Mouse (Mus musculus) ES-Bruce4 (cell line): Measurements from ENCODE around the gene Trpv6. TPM values are rescaled to one million over a fixed set of nuclear protein-coding genes. Genes with fewer than 3 reads are reported as not detected.
A peak's percentile ranks its signal among the peaks of the same experiment; 100 is the strongest.

Experiments
- H3K27ac ChIP-seq: 2 replicates; pipeline ENCODE4 v1.5.1; 2012; ENCODE audit warnings: low read length, inconsistent platforms; ENCODE audit not compliant: insufficient read depth
- H3K27me3 ChIP-seq: 2 replicates; pipeline ENCODE4 v1.6.1; 2012; ENCODE audit warnings: mild to moderate bottlenecking, low read length, inconsistent platforms; ENCODE audit not compliant: control insufficient read depth, poor library complexity, insufficient read depth, severe bottlenecking
- H3K36me3 ChIP-seq: 2 replicates; pipeline ENCODE4 v1.6.1; 2012; ENCODE audit warnings: inconsistent platforms, mild to moderate bottlenecking, low read length, moderate library complexity; ENCODE audit not compliant: control insufficient read depth, poor library complexity, insufficient read depth, severe bottlenecking
- H3K4me1 ChIP-seq: one replicate; pipeline ENCODE4 v1.8.1; 2011; ENCODE audit warnings: low read length; ENCODE audit not compliant: control insufficient read depth, insufficient read depth
- H3K4me3 ChIP-seq: 2 replicates; pipeline ENCODE4 v1.5.1; 2011; ENCODE audit warnings: low read depth, mild to moderate bottlenecking, low read length
- H3K9ac ChIP-seq: 2 replicates; pipeline ENCODE4 v1.6.1; 2012; ENCODE audit warnings: low read depth, mild to moderate bottlenecking, inconsistent platforms; ENCODE audit not compliant: poor library complexity, severe bottlenecking
- H3K9me3 ChIP-seq: replicated peaks from 2 replicates; pipeline ENCODE4 v1.6.1; 2012; ENCODE audit warnings: mild to moderate bottlenecking, low read length, inconsistent platforms; ENCODE audit not compliant: control insufficient read depth, poor library complexity, insufficient read depth, severe bottlenecking
- CTCF ChIP-seq: IDR thresholded peaks from one replicate; pipeline ENCODE4 v1.8.1; 2011; ENCODE audit warnings: low read depth, low read length
- EP300 ChIP-seq: IDR thresholded peaks from 2 replicates; pipeline ENCODE4 v1.6.1; 2011; ENCODE audit warnings: low read depth, low read length; ENCODE audit not compliant: insufficient read depth
- POLR2A ChIP-seq: IDR thresholded peaks from one replicate; pipeline ENCODE4 v1.8.1; 2011; ENCODE audit warnings: low read length; ENCODE audit not compliant: insufficient read depth
- polyA plus RNA-seq: library from polyadenylated mRNA; stranded (reverse); fragments of >200 nt; gene quantifications from 2 replicates; pipeline ENCODE4 v1.2.4, GENCODE M21; 2011; ENCODE audit warnings: low read depth; ENCODE audit not compliant: missing spikeins, insufficient read depth, insufficient read length

Gene Trpv6
- polyA plus RNA-seq, 1 experiment = not detected

DNA sequence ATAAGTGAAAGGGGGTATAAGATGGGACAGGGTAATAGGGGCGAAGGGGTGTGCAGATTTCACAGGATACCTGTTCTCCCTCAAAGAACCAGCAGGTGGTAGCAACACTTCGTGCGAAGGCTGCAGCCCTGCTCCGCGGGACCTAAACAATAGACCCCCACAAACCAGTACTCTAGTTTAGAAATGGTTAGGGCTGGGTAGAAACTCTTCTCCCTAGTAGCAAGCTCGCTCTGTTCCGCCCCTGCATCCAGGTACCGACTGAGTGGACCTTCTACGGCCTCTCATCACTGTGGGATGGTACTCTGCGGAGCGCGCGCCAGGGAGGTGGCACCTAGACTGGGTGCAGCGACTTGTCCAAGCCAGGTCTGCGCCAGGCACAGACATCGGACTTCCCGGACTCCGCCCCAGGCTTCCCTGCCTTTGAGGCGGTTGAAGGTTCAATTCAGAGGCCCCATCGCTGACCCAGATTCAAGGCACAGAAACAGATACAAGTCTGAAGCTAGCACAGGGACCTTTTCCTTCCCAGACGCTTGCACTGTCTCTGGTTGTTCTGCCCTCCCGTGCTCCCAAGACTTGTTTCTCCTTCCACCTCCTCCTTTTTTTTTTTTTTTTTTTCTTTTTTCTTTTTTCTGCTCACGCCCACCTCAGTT lies 31.7 kb downstream of the Trpv6 start:
- Histone ChIP-seq H3K27me3 (no peaks in the 10 kb centered on the region), H3K36me3 (no peaks in the 10 kb centered on the region), H3K27ac (no peak overlapping the region), H3K9ac (peak overlapping the region; percentile 82), H3K9me3 (no peaks in the 10 kb centered on the region), H3K4me3 (peak overlapping the region; percentile 79), H3K4me1 (no peaks in the 10 kb centered on the region)
- TF ChIP-seq EP300 (no peak), POLR2A (no peak), CTCF (peak; percentile 78)

DNA sequence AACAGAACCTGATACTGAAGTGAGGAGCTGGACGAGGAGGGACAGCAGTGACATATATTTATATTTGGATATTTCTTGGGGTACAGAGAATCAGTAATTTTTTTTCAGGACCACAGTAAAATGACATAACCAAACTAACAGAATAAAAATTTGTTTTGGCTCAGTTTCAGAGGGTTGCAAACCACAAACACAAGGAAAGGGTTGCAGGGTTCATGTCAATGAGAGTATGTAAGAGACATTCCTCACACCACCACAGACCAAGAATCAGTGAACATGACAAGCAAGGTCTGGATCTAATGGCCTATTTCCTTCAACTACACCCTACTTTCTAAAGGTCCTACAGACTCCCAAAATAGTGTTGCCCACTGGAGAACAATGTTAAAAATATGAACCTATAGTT lies 54.0 kb downstream of the Trpv6 start:
- Histone ChIP-seq H3K9ac (no peak overlapping the region), H3K36me3 (no peaks in the 10 kb centered on the region), H3K9me3 (peaks cover 4% of the 10 kb centered on the region), H3K27ac (no peak overlapping the region), H3K4me3 (no peak overlapping the region), H3K4me1 (no peaks in the 10 kb centered on the region), H3K27me3 (no peaks in the 10 kb centered on the region)
- TF ChIP-seq CTCF (no peak), EP300 (no peak), POLR2A (no peak)

DNA sequence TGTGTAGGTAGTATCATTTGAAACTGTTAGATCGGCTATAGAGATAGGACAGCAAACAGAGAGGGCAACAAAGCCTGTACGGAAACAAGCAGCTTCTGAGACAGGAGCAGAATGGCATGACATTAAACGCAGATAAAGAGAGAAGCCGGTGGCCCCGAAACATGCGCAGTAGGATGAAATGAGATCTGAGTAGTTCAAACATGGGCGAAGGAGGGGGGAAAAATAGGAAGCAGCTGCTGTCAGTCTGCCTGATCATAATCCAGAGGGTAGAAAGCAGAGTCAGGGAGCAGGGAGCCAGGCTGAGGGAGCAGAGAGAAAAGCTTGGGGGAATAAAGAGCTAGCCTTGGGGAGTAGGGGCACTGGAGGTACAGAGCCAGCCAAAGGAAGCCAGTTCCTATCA lies 54.9 kb downstream of the Trpv6 start:
- H3K27me3 ChIP-seq = no peaks in the 10 kb centered on the region
- H3K27ac ChIP-seq = no peak overlapping the region
- H3K9ac ChIP-seq = no peak overlapping the region
- H3K9me3 ChIP-seq = peaks cover 4% of the 10 kb centered on the region
- TF ChIP-seq CTCF = no peak
- TF ChIP-seq POLR2A = no peak
- no peak for TF ChIP-seq EP300
- no peak overlapping the region for H3K4me3 ChIP-seq
- no peaks in the 10 kb centered on the region for H3K36me3 ChIP-seq
- H3K4me1 ChIP-seq = no peaks in the 10 kb centered on the region

DNA sequence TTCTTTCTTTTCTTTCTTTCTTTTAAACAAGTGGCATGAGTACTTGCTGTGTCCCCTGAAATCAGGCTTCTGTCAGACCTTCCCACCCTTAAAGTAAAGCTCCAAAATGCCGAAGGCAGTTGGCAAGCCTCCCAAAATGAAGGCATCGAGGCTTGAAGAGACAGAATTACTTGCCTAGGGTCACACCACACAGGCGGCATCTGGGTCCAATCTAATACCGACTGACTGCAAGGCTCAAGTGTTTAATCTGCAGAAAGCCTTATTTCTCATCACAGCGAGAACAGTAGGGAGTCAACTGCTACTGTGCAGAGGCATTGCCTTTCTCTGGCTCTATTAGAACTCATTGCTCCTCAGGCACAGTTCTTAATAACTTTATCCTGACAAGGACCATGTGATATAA lies 58.9 kb downstream of the Trpv6 start:
- Histone ChIP-seq H3K9ac (no peak overlapping the region), H3K4me1 (no peaks in the 10 kb centered on the region), H3K4me3 (no peak overlapping the region), H3K27ac (no peak overlapping the region), H3K27me3 (no peaks in the 10 kb centered on the region), H3K9me3 (no peaks in the 10 kb centered on the region), H3K36me3 (no peaks in the 10 kb centered on the region)
- no peak for TF ChIP-seq POLR2A
- TF ChIP-seq EP300 = no peak
- no peak for TF ChIP-seq CTCF

GRCm38 (mm10) chr6:41576526-41577097 lies 59.6 kb downstream of the Trpv6 start:
- Histone ChIP-seq H3K27me3 (no peaks in the 10 kb centered on the region), H3K4me3 (no peak overlapping the region), H3K9me3 (no peaks in the 10 kb centered on the region), H3K9ac (no peak overlapping the region), H3K27ac (no peak overlapping the region), H3K36me3 (no peaks in the 10 kb centered on the region), H3K4me1 (no peaks in the 10 kb centered on the region)
- TF ChIP-seq POLR2A (no peak), CTCF (no peak), EP300 (no peak)

Other genes starting within 250 kb of the Trpv6 start
- gene Gm5771, start 244.0 kb downstream of the Trpv6 start, polyA plus RNA-seq = not detected in 2 replicates
- gene Gm10334, start 190.3 kb downstream of the Trpv6 start, polyA plus RNA-seq = not detected in 2 replicates
- gene Prss1, start 177.5 kb downstream of the Trpv6 start, polyA plus RNA-seq = not detected in 2 replicates
- not detected in 2 replicates for gene Prss2, start 114.6 kb downstream of the Trpv6 start, polyA plus RNA-seq
- gene Ephb6, start 30.9 kb downstream of the Trpv6 start, polyA plus RNA-seq = 4.0 and 5.7 TPM in 2 replicates
- gene Trpv5, start 44.4 kb upstream of the Trpv6 start, polyA plus RNA-seq = 0.18 TPM in 1 of 2 replicates, not detected in the other
- not detected in 2 replicates for gene Llcfc1, start 48.0 kb upstream of the Trpv6 start, polyA plus RNA-seq
- gene Kel, start 67.9 kb upstream of the Trpv6 start, polyA plus RNA-seq = not detected in 2 replicates
- not detected in 2 replicates for gene Olfr459, start 138.8 kb upstream of the Trpv6 start, polyA plus RNA-seq
- not detected in 2 replicates for gene Pip, start 211.1 kb upstream of the Trpv6 start, polyA plus RNA-seq
- gene Sval2, start 216.6 kb upstream of the Trpv6 start, polyA plus RNA-seq = not detected in 2 replicates